Mouse (Mus musculus) megakaryocyte-erythroid progenitor cell, adult 5 weeks (primary cell): ENCODE data around the gene Armcx2. TPM values are rescaled to one million over a fixed set of nuclear protein-coding genes. Genes with fewer than 3 reads are reported as not detected.

Source experiments
- polyA plus RNA-seq: library from polyadenylated mRNA; stranded (reverse); fragments of >175 nt; gene quantifications from 2 replicates; pipeline ENCODE4 v1.2.3, GENCODE M21; 2012

The Armcx2 gene
- 12.0 and 17.5 TPM in 2 replicates for polyA plus RNA-seq

GRCm38 (mm10) chrX:134808755-134809224 is at the start of gene Armcx2:
Armcx2 (minus strand) TSS chrX:134809221.

GRCm38 (mm10) chrX:134756434-134757292 is 52.4 kb downstream of the Armcx2 start, which contains the start of gene Armcx3:
Armcx3 (plus strand) TSS chrX:134756595.

Other genes with a start within 250 kb of the Armcx2 start
- 13.9 and 17.7 TPM in 2 replicates for gene Btk, start 225.7 kb downstream of the Armcx2 start, polyA plus RNA-seq
- gene Rpl36a, start 223.6 kb downstream of the Armcx2 start, polyA plus RNA-seq = 136 and 149 TPM in 2 replicates
- 2.0 and 2.2 TPM in 2 replicates for gene Gla, start 208.1 kb downstream of the Armcx2 start, polyA plus RNA-seq
- 20.1 and 24.0 TPM in 2 replicates for gene Hnrnph2, start 208.0 kb downstream of the Armcx2 start, polyA plus RNA-seq
- 0.69 and 1.2 TPM in 2 replicates for gene Armcx4, start 122.7 kb downstream of the Armcx2 start, polyA plus RNA-seq
- 1.2 and 1.8 TPM in 2 replicates for gene Armcx1, start 91.3 kb downstream of the Armcx2 start, polyA plus RNA-seq
- 3.4 and 4.6 TPM in 2 replicates for gene Armcx6, start 57.8 kb downstream of the Armcx2 start, polyA plus RNA-seq
- 2.5 and 2.9 TPM in 2 replicates for gene Armcx3, start 52.6 kb downstream of the Armcx2 start, polyA plus RNA-seq
- gene Nxf2, start 155.5 kb upstream of the Armcx2 start, polyA plus RNA-seq = 0.04 TPM in 1 of 2 replicates, not detected in the other
- gene Zmat1, start 200.0 kb upstream of the Armcx2 start, polyA plus RNA-seq = 0.95 and 1.2 TPM in 2 replicates